Mouse (Mus musculus) hindlimb bud, embryonic 11.5 days (tissue): ENCODE results near the gene Vwa3b.

Source experiments
- DNase-seq: peaks from one replicate; pipeline ENCODE4 v3.0.0-alpha.2; 2012; ENCODE audit warnings: low read depth, low spot score; ENCODE audit errors: extremely low spot score

Gene Vwa3b

DNA sequence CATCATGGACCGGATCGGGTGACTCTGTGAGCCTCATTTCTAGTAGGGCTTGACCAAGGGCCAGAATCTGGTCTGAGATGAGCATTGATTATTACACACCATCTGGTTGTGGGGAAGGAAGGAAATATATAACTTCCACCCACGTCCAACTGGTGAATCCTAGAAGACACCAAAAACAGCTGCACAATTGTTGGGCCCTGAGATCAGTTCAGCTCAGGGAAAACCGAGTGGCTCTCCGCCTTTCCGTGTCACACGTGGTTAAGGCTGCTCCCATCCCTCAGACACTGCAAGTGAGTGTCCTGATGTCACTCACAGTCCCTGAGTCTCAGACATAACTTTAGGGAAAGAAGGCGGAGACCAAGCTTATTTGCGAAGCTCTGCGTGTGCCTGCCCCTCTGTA is 16.5 kb upstream of the Vwa3b start:
- no peak for DNase-seq

DNA sequence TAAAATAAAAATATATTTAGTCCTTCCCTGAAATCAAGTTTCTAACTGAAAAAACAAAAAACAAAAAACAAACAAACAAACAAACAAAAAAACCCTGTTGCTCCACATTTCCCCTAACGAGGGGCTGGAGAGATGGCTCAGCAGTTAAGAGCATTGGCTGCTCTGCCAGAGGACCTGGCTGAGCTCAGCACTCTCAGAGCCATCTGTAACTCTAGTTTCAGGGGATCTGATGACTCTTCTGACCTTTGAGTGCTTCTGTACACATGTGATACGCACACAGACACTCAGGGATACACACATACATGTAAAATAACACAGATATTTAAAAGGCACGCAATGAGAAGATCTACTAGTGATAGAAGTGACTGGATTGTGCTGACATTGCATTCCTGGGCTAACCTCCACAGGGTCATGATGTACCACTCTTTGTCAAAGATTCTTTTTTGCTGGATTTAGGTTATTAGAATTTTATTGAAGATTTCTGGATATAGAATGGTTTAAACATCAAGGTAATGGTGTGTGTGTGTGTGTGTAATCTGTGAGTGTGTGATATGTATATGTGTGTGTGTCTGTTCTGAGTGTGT is 14.7 kb upstream of the Vwa3b start:
- no peak for DNase-seq

DNA sequence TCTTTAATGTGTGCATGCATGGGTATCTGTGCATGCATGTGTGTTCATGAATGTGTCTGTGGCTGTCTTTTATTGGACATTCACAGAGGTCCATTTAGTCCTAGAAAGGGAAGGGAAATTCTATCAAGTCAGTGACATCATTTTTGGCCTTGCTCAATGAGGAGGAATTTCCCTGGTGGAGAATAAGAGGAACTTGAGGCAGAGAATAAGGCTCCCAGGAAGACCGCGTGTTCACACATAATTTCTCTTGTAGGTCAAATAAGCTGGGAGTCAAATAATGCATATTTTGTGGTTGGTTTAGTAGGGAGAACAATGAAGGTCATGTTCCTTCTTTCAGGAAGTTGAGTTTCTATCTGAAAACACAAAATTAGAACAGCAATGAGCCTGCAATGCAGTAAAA is 13.4 kb upstream of the Vwa3b start:
- no peak for DNase-seq

DNA sequence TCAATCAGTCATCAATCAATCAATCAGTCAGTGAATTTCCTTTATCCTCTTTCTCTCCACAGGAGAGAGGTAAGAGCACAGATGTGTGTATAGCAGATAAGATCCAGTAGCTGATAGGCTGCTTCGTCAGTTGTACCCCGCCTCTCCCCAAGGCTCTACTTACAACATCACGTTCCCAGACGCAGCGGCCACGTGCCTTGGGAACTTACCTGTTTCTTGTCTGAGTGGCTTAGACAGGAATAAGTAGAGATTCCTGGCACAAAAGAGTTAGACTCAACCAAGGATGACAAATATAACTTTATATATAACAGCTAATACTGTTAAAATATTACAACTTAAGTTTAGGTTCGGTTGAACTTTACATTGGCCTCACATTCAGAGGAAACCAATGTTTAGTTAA is 12.7 kb upstream of the Vwa3b start:
- no peak for DNase-seq

DNA sequence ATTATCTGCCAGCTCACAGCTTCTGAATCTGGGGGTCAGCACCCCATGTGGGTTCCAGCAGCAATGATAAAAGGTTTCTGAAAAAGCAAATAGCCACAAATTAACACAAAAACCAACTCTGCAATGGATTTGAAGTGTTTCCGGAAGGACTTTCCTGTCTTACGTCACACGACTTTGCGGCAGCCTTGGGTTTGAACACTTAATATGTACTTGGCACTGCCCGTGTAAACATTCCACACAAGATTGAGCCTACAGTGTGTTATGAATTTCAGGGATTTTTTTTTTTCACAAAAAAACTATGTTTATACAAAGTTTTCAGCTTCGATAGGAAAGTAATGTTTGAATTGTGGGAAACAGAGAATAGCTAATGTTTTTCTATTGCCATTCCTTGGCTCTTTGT is 7.4 kb upstream of the Vwa3b start:
- no peak for DNase-seq

DNA sequence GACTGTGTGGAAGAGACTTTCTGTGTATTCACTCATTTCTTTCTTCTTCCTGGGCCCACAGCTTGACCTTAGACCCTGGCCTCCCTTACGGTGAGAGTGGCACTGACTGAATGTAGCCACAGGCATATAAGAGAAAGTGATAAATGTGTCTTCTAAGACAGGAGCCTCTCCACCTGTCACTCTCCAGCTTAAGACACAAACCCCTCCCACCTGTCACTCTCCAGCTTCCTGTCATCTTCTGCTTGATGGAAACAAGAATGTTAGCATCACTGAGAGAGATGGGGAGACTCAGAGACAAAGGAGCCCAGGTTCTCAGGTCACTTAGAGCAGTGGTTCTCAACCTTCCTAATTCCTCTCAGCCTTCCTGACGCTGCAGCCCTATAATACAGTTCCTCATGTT is 3.7 kb upstream of the Vwa3b start:
- DNase-seq = no peak

DNA sequence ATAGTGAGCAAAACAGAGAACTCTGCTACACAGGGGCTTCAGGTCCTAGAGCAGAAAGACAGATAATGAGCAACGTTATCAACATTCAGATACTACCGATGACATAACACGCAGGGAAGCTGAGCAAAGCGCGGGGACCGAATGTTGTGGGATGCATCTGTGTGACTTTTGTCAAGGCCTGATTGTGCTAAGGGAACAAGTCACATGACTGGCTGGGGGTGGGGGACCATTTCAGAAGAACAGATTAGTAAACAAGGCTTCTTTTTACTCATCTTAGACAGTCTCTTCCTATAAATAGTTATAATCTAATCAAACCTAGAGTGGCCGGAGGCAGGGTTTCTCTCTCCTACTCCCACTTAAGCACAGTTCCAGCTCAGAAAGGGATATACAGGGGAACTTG is 1.7 kb upstream of the Vwa3b start:
- no peak for DNase-seq

DNA sequence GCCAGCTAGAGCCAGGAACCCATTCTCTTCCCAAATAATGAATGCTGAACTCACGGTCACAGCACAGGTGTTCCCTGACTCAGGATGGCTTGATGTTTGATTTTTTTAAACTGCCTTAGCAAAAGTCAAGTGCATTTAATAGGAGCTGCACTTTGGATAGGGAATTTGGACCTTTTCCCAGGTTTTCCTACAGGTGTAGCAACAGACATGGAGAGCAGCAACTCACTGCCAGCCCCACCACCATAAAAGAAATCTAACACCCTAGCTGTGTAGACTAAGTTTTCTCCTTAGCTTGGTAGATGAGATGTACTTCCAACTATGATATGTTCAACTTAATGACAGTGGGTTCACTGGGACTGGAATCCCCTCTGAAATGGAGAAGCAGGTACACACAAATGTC is 1.0 kb upstream of the Vwa3b start:
- DNase-seq = no peak

DNA sequence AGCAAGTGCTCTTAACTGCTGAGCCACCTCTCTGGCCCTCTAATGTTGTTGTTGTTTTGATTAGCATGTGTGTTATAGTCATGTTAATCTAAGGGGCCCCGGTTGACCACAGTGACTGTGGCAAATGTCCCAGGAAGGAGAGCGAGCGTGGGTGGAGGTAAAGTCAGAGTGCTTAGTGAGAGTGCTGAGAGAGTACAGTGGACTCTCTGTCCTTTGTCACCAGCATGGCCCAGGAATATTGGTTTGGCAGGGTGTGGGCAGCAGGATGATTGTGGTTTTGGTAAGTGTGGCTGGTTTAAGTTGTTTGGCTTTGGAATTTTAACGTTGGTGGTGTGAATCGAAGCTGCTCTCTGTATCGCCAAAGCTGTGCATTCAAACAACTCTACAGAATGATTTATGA is 470 bp downstream of the Vwa3b start:
- no peak for DNase-seq

DNA sequence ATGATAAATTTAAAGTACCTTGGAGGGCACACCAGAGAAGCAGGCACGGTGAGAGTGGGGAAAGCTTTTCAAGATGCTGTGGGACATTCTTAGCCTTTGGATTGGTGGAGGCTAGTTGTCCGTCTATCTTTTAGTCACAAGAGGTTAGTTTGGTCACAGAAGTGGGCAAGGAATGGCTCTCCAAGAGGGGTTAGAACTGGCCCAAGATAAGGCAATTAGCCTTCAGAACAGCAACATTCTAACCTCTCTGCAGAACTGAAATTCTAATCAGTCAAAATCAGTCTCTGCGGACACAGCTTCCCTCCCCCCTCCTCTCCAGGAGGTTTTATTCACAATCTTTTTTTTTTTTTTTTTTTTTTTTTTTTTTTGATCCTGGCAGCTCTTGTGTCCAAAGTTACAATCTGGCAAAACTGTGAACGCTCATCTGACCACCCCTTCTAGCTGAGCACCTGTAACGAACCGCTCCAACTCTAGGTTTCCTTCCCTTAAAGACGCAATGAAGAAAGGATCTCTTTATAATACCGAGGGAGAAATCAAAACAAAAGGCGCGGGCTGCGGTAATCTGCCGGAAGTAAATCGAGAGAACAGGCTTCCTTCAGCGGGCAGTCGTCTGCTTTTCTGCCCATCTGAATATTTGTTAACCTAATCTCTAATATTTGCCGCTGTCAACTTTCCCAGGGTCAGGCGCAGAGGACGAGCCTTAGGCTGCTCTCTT is 2.2 kb downstream of the Vwa3b start:
- no peak for DNase-seq

DNA sequence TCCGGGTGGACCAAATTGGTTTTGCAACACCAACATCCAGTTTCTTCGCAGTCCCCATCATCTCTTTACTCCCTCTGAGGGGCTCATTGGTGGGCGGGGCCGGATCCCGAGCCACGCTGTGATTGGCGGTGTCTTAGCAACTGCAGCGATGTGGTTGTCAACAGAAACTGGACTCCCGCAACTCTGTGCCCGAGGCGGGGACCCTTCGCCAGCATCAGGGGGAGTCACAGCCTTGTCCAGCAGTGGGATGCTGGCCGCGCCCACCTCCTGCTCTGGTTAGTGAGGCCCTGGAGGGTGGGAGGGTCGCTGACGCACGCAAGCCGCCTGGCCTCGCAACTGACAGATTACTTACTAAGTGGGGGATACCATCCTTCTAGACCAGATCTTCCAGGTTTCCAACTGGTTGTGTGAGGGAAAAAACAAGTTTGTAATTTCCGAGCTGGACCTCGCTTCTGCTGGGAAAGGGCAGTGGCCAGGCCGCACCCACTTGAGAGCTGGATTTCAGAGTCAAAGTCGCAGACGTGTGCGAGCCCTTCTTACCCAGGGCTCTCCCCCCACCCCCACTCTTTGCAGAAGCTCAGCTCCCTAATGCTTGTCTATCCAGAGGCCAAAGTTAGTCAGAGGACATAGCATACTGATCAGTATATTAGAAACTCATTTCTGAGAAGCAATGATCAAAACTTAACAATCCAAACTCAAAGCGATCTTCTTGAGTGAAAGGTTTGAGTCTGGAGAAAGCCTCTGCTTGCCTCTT is 2.9 kb downstream of the Vwa3b start:
- peak; percentile 47 for DNase-seq

DNA sequence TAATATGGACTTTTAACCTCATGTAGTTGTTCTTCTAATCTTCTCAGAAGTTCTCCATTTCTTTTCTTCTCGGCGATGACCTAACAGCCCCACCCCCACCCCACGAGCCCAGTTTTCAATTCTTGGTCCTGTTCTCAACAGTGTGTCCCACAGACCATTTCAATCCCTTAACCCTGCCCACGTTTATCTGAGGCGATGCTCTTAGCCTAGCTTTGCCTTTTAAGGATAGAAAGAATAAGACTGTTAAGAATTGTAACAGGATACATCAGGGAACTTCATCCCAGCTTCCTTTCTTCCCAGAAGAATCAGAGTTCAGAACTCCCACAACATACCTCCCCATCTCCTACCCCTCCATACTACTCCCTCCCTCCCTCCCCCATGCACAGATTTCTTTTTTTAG is 3.5 kb downstream of the Vwa3b start:
- DNase-seq = no peak

DNA sequence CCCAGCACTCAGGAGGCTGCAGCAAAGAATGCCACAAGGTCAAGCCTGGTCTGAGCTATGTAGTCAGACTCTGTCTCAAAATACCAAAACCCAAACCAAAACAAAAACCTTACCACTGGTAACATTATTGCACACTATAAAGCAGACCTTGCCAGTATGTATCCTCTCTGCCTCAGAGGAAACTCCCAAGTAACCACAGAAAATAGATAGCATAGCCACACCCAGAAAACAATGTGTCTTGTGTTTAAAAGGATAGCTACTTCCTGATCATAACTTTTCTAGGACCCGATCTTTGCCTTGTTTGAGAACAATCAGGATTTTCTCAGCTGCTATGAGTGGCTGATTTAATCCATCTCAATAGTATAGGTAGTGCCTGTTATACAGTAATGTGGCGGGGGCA is 4.3 kb downstream of the Vwa3b start:
- no peak for DNase-seq

DNA sequence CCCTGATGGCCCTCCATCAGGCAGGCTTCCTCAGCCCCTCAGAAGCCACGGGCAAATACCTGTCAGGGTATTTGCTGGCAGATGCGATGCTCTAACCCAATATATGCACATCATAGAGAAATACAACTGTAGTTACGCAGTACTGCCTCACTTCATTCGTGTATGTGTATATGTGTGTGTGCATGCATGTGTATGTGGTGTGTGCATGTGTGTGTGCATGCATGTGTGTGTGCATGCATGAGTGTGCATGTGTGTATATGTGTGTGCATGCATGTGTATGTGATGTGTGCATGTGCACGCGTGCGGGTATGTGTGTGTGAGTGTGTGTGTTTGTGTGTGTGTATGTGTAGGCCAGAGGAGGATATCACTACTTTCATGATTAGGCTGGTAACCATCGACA is 9.5 kb downstream of the Vwa3b start:
- DNase-seq = no peak

DNA sequence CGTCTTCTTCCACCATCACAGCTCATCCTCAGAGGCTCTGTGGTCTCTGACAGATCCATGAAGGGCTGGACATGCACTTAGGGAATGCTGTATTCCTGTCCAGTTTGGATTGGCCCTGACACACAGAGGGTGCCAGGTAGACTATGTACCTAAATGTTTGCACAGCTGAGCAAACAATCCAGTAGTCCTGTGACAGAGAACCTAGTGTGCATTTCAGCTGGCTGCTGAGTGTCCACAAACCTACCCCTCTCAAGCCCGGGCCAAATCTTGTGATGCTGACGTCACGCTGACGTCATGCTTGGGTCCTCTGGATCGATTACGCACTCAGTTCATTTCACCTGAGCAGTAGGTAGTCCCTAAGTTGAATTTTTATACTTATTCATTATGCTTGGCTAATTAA is 14.7 kb downstream of the Vwa3b start:
- no peak for DNase-seq

DNA sequence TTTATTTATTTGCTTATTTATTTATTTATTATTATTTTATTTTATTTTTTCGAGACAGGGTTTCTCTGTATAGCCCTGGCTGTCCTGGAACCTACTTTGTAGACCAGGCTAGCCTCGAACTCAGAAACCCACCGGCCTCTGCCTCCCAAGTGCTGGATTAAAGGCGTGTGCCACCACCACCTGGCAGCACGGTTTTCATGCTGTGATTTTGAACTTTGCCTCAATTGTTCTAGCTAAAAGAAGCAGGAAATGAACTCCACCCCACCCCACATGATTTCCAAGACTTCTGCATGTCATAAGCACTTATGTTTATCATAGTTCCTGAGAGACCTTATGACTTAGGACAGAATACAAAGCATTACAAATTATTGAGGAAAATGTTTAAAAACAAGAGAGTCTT is 15.5 kb downstream of the Vwa3b start:
- no peak for DNase-seq

DNA sequence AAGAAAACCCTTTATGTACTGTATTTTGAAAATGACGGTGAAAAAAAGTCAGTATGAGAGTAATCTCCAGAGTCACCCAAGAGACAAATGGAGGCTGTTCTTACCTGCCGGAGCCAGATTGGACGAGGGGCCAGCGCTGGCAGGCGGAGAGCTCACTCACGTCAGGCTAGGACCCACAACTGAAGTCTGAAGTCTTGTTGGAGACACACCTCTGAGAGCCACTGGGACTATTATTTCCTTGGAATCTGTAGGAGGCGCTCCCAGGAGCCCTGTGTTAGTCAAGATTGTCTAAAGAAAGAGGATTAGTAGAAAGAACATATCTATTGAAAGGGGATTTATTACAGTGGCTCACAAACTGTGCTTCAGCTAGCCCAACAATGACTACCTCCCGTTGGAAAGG is 16.4 kb downstream of the Vwa3b start:
- no peak for DNase-seq

DNA sequence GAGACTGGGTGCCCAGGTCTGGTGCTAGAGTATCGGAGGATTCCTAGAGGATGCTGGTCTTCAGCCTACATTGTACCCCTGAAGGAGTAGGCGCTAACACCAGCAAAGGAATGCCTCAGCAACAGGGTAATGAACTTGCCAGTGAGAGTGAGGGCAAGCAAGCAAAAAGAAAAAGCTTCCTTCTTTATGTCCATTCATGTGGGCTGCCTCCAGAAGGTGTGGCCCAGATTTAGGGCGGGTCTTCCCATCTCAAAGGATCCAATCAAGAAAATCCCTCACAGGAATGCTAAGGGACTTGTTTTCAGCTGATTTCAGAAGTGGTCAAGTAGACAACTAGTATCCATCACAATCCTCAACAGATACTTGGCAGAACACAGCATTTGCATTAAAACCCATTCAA is 16.8 kb downstream of the Vwa3b start:
- DNase-seq = no peak

DNA sequence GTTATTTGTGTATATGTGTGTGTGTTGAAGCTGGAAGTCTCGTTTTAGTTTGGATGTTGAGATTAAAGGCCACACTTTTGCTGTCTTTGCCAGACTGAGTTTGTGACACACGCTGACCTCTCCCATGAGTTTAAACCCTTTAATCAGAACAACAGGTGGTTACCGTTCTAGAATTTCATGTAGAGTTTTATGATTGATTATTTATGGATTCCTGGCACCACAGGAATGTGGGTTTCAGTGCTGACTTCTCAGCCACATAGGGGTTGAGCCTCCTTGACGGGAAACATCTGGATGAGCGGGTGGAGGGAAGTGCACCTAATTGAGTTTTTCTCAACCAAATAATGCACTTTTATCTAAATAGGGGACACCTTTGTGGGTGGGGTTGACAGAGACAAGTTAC is 19.1 kb downstream of the Vwa3b start:
- peak; percentile 54 for DNase-seq

DNA sequence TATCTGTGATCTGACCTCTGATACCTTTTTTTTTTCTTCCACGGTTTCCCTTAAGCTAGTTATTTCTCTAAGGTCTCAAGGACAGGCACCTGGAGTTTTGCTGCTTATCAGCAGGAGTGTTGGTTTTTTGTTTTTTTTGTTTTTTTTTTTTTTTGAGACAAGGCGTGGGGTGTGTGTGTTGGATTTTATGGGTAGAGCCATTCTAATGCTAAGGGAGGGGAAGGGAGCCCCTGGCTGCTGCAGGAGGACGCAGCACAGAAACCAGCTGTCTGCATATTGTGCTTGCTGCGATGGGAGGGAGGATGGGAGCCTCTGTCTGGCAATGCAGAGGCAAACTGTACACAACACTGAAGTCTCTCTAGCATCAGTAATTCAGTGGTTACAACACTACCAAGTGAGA is 22.8 kb downstream of the Vwa3b start:
- DNase-seq = no peak

DNA sequence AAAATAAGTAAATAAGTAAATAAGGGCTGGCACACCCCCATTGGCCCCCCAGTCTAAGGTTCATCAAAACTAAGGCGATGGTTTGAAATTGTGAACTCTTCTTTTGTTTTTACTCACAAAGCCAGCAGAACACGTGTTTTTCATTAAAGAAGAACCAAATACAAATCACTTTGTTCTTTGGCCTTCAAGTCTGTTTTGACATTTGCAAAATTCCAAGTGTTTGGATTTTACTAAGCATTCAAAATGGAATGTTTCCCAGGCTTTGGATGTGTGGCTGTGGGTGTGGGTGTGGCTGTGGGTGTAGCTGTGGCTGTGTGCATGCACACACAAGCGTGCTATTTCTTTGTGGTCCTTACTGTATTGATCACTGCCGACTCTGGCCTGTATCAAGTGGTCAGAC is 27.3 kb downstream of the Vwa3b start:
- DNase-seq = no peak

DNA sequence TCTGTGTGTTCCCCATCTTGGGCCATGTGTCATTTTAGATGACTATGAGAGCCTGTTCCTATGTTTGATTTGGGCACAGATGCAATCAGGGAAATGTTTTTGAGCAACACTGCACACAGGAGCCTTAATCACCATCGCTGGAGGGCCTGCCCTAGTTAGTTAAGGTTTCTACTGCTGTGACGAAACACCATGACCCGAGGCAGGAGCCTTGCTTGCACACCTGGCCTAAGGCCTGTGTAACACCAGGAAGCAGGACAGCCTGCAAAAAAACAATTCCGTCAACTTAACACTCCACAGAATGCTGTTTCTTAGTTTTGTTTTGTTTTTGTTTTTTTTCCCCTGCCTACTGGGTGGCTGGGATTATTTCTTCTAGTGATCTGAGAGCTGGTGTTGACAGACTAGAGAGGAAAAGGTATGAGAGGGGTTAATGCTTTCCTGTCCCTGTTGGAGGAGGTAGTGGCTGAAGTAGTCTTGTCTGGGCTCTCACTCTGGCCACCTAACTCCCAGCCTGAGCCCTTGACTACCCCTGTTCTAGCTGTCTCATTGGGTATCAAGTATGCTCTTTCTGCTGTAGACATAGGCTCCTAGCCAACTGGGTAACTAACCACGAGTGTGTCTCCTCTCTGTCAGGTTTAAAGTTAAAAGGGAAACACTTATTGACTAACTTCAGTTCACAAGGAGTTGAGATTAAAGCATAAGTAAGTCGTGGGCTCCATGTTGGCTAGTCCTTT is 30.6 kb downstream of the Vwa3b start:
- no peak for DNase-seq
